Mouse (Mus musculus) erythroblast, adult 5-6 weeks (primary cell): ENCODE data around the gene Tgm2. TPM values are rescaled to one million over a fixed set of nuclear protein-coding genes. Genes with fewer than 3 reads are reported as not detected.

Experiments
- ATAC-seq: replicated peaks from 2 replicates; pipeline ENCODE4 v1.8.0; 2016; ENCODE audit warnings: moderate number of reproducible peaks, mild to moderate bottlenecking, moderate TSS enrichment, inconsistent platforms; ENCODE audit not compliant: poor library complexity, low FRiP score, severe bottlenecking
- total RNA-seq, 2 experiments: library from RNA; stranded (forward) in 1 of 2; stranded (reverse) in 1 of 2; fragments of 150-400 nt in 1 of 2; fragments of 200-764, 138-1000 nt in 1 of 2; gene quantifications; 2 replicates each; pipeline versions ENCODE4 v1.2.3 to v1.2.4; 2015 to 2017; ENCODE audit warnings: low replicate concordance in 2 of 2

Tgm2 gene
- total RNA-seq, 2 experiments from 2014 or later = 2.1 to 6.6 TPM

- no peak for ATAC-seq
These were observed 22.5 kb upstream of the Tgm2 start for GRCm38 (mm10) chr2:158168741-158169211.

GRCm38 (mm10) chr2:158167496-158168205 lies 21.4 kb upstream of the Tgm2 start:
- ATAC-seq = no peak

GRCm38 (mm10) chr2:158166628-158167027 lies 20.4 kb upstream of the Tgm2 start:
- ATAC-seq = no peak

DNA sequence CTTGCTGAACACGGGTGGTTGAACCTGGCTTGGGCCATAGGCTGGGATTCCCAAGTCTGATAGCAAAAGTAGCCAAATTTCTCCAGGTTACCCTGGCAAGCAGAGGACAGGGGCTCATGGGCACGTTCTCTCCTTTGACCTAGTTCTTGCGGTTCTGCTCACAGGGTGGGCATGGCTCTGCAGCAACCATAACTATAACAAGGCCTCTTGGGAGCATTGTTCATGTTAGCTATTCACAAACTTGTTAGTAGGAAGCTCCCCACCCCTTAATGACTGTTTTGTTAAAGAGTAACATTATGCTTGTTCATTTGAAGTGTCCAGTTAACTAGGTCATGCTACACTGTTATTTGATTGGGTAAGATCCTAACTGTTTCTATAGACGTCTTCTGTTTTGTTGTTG lies 19.5 kb upstream of the Tgm2 start:
- ATAC-seq = no peak

DNA sequence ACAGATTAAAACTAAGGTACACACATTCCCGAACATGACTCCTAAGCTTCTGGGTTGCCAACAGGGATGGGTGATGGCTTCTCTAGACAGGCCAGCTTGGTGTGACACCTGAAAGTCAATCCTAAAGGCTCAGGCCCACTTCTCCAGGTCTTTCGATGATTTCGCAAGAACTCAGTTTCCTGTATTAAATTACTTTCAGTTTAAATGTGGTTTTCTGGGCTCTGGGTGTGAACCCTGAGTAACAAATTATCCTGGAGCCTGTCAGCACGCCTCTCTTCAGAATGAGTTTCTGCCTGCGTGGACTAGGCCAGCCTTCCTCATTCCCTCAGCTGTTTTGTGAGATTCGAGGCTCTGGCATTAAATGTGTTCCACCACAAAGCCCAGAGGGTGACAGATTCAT lies 16.8 kb upstream of the Tgm2 start:
- no peak for ATAC-seq

- ATAC-seq = no peak
These were observed 15.5 kb upstream of the Tgm2 start for GRCm38 (mm10) chr2:158161761-158162160.

DNA sequence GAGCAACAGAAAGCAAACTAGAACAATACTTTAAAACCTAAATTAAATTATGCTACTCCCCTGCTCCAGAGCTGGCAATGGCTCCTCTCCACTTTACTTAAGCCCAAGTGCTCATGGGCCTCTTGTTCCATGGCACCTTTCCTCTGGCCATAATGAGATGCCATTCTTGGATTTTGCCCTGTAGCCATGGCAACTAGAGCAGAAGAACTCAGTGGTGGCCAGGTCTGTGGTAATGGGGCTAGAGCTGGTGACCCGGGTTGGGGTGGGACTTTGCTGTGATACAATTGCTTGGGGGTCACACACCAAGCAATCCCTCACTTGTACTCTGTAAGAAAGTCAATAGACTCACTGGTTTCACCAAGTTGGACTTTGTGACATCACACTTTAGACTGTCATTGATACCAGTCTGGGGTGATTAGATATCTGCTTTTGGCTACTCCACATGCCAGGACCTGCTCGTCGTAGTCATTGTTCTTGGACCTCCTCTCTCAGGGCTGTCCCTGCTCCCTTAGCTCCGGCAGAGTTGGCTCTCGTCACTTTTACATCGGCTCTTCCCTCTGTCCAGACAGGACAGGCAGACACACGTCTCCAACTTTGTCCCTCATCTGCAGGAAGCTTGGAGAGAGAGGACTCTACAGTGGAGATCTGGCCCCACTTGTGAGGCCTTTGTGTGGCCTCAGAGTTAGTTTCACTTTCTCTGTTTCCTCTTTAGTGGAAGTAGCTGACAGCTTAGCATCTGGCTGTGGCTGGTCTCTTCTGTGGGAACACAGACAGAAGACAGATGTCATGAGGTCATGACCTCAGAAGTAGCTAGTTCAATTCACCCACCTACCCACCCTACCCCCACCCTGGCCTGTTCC lies 13.4 kb upstream of the Tgm2 start:
- ATAC-seq = peak; percentile 36

DNA sequence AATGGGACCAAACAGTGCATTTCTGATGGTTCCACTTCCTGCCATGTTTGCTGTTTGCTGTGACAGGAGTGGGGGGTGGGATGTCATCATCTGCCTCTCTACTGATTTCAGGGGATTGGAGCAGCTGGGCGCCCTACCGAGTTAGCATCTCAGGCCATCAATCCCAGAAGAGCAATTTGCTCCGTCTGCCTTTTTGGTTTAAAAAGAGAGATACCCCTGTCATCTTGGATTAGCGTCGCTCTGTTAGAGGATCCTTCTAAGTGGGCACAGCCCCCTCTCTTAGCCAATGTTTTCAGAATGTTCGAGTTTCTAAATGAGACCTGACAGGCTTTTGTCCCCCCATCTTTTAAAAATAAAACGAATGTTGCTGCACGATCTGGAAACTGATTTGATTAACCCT lies 11.4 kb upstream of the Tgm2 start:
- ATAC-seq = no peak

GRCm38 (mm10) chr2:158156487-158156886 lies 10.3 kb upstream of the Tgm2 start:
- no peak for ATAC-seq

DNA sequence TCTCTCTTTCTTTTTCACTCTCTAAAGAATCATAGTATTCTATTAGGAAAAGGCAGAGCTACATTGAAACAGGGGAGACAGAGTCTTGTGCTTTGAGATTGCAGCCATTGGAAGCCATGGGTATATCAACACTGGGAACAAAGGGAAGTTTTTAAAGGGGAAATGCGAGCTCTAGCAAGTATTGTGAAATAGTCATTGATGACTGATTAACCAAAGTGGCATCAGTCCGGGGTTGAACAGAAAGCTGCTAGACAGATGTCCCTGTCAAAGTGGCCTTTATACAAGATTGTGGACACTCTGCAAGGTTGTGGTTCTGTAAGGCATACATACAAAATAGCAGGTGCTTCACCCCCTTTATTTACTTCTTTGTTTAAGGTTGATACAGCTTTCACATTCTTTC lies 9.4 kb upstream of the Tgm2 start:
- no peak for ATAC-seq

DNA sequence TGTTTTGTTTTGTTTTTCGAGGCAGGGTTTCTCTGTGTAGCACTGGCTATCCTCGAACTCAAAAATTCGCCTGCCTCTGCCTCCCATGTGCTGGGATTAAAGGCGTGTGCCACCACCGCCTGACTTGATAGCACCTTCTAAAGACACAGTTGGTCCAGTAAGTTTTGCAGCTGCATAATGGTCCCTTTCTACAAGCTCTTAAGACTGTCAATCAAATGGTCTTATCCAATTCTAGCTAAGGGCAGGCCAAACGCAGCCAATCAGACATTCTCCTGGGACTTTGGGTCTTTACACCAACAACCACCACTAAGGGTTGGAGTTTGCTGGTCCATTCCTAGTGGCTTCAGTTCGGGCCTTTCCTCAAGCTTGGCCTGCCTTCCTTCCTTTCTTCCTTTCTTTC lies 8.9 kb upstream of the Tgm2 start:
- ATAC-seq = no peak

DNA sequence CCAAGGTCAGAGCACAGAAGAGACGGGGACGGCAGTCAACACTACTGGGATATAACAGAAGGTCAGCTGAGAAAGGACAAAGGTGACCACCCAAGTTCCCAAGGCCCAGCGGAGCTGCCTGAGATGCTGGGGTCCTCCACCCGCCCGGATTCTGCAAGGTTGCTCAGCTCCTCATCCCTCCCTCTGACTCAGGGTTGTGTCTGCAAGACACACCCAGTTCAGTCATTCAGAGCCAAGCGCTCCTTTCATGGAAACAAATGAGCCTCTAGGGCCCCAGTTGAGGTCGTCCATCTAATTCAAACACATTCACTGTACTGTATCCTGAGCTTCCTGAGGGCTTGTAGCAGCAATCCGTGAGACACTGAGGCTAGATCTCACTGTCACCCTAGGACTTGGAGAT lies 8.4 kb upstream of the Tgm2 start:
- ATAC-seq = no peak

DNA sequence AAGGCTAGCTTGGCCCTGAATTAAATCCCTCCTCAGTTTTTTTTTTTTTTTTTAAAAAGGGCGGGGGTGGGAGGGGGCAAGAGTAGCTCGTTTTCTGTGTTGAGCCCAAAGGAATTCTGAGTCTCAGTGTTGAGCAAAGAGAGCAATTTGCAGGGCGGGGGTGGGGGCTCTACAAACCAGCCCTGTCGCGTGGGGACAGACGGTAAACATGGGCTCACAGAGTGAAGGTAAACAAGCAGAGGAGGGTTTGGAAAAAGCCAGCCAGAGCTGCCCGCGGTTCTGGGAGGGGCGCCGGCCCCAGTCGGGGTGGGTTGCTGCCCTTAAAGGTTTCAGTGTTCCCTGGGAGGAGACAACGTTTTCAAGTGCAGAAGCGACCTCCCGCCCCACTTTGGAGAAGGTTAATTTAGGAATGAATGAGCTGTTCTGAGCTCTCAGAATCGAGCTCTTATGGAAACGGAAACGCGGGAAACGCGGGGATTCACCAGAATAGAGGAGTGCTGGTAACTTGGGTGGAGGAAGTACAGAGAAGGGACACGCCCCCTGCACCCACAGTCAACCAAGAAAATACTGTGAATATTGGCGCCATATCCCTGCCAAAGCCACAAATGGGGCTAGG lies 7.6 kb upstream of the Tgm2 start:
- ATAC-seq = peak; percentile 64

GRCm38 (mm10) chr2:158152685-158153309 lies 6.6 kb upstream of the Tgm2 start:
- ATAC-seq = peak; percentile 29; the same call in 1 of the 2 replicates

DNA sequence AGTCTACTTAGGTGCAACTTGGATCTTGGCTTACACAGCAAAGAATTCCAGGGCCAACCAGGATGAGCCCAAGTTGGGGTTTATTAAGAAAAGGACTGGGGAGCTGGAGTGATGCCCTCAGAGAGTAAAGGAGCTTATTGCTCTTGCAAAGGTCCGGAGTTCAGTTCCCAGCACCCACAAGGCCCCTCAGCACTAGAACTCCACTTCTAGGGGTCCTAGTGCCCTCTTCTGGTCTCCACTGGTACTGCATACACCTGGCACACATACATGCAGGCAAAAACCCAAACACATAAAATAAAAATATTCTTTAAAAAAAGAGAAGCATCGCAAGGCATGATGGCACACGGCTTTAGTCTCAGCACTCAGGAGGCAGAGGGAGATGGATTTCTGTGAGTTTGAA lies 4.8 kb upstream of the Tgm2 start:
- no peak for ATAC-seq

DNA sequence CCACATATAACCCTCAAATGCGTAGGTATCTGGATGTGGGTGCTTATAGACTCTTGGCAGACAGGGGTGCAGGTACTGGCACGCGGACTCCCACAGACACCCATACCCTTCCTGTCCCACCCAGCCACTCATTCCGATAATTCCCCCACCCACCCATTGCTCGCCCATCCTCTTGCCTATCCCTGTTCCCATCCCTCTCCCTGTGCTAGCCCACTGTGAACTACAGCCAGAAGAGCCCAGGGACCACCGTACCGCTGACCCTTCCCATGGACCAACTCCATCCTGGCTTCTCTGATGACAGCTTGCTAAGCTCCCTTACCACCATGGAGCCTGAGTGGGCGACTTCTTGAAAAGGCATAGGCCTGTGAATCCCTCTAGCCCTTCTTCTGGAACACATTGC lies 735 bp upstream of the Tgm2 start:
- no peak for ATAC-seq

- no peak for ATAC-seq
These were observed 639 bp downstream of the Tgm2 start for GRCm38 (mm10) chr2:158145528-158146065.

DNA sequence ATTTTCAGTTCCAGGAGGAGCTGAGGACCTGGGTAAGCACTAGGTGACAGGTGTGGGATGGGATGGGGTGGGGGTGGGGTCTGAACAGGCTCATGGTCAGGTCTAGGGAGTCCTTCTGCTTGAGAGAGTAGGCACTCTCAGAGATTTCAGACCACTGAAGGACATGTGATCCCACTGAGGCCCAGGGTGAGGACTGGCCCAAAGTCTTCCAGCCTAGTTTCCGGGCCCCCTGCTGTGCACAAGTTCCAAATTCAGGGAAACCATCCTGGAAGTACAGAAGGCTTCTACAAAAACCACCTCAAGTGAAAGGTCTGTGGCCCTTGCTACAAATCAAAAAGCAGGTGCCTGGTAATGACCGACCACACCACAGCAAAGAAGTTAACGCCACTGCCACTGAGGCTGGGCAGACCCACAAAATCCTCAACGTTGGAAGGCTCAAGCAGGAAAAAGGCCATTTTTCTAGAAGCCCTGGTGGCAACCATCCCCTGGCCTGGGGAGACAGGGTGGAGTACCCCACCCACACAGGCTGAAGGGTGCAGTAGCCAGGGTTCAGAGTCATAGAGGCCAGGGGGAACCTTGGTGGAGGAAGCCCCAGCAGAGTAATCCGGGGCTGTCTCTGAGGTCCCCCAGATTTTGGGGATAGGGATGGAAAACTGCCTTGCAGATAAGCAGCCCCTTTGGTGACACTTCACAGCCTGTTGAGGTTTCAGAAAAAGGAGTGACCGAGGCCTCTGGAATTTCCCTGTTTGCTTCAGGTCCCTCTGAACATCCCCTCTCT lies 1.3 kb downstream of the Tgm2 start:
- ATAC-seq = no peak

GRCm38 (mm10) chr2:158144263-158144662 lies 2.0 kb downstream of the Tgm2 start:
- no peak for ATAC-seq
